Mouse (Mus musculus) bone marrow, adult 2 months (tissue): ENCODE results near the gene Lsg1.

Experiments
- CTCF ChIP-seq: fragments of 200-500 bp; IDR thresholded peaks from 2 replicates; pipeline ENCODE4 v1.5.1; 2011; ENCODE audit warnings: low read length, control low read depth; ENCODE audit not compliant: control insufficient read depth, insufficient read depth
- POLR2A ChIP-seq: fragments of 200-500 bp; IDR thresholded peaks from 2 replicates; pipeline ENCODE4 v1.6.1; 2011; ENCODE audit warnings: low read depth, mild to moderate bottlenecking, control low read depth, low read length, borderline replicate concordance; ENCODE audit not compliant: control insufficient read depth

- no peak for TF ChIP-seq POLR2A
- TF ChIP-seq CTCF = no peak
These were observed 8.6 kb upstream of the Lsg1 start for GRCm38 (mm10) chr16:30595835-30596557.
